Mouse (Mus musculus) neural tube, embryonic 15.5 days (tissue): ENCODE data around the gene Liph. TPM values are rescaled to one million over a fixed set of nuclear protein-coding genes. Genes with fewer than 3 reads are reported as not detected.

Experiments used
- ATAC-seq: fragments of 200-750 bp; cut with Nextera tagmentation; 2 replicates; pipeline ENCODE4 v1.8.0; 2017; ENCODE audit warnings: mild to moderate bottlenecking, moderate TSS enrichment, moderate library complexity; ENCODE audit not compliant: low FRiP score
- H3K27ac ChIP-seq: fragments of 300-500 bp; sonication (generic); replicated peaks from 2 replicates; pipeline ENCODE4 v1.5.1; 2015; ENCODE audit warnings: mild to moderate bottlenecking, inconsistent platforms
- H3K27me3 ChIP-seq: fragments of 300-500 bp; sonication (generic); replicated peaks from 2 replicates; pipeline ENCODE4 v1.6.1; 2015; ENCODE audit warnings: inconsistent platforms
- H3K36me3 ChIP-seq: fragments of 300-500 bp; sonication (generic); 2 replicates; pipeline ENCODE4 v1.6.1; 2015; ENCODE audit warnings: inconsistent platforms
- H3K4me1 ChIP-seq: fragments of 300-500 bp; sonication (generic); 2 replicates; pipeline ENCODE4 v1.6.1; 2015; ENCODE audit warnings: inconsistent platforms
- H3K4me2 ChIP-seq: fragments of 300-500 bp; sonication (generic); 2 replicates; pipeline ENCODE4 v1.6.1; 2015; ENCODE audit warnings: inconsistent platforms, mild to moderate bottlenecking, moderate library complexity
- H3K4me3 ChIP-seq: fragments of 300-500 bp; sonication (generic); replicated peaks from 2 replicates; pipeline ENCODE4 v1.5.1; 2015; ENCODE audit warnings: mild to moderate bottlenecking, inconsistent platforms
- H3K9ac ChIP-seq: fragments of 300-500 bp; sonication (generic); replicated peaks from 2 replicates; pipeline ENCODE4 v1.6.1; 2015; ENCODE audit warnings: mild to moderate bottlenecking, inconsistent platforms
- H3K9me3 ChIP-seq: fragments of 300-500 bp; sonication (generic); replicated peaks from 2 replicates; pipeline ENCODE4 v1.6.1; 2016; ENCODE audit warnings: inconsistent platforms
- WGBS: fragments of 180-500 bp; shearing (Covaris S2); methylation state at CpG from one replicate; pipeline ENCODE4 v1.1.7; 2015; ENCODE audit warnings: mixed read lengths; 5-methylcytosine and 5-hydroxymethylcytosine counted together
- polyA plus RNA-seq: library from polyadenylated mRNA; unstranded; fragments of >200 nt; fragmentation: Nextera tagmentation; extraction: Ambion mirVana; gene quantifications from 2 replicates; pipeline ENCODE4 v1.2.1, GENCODE M21; 2015

The Liph gene
- polyA plus RNA-seq, 1 experiment from 2014 or later = 0.49 TPM

- Histone ChIP-seq H3K9ac (no peak overlapping the region), H3K4me2 (no peak overlapping the region), H3K9me3 (no peaks in the 10 kb centered on the region), H3K4me3 (no peak overlapping the region), H3K36me3 (peaks cover 40% of the 10 kb centered on the region), H3K4me1 (no peaks in the 10 kb centered on the region), H3K27ac (no peak overlapping the region), H3K27me3 (no peaks in the 10 kb centered on the region)
- 84% methylated on average over 10 of the region's 10 CpGs for WGBS
- no peak for ATAC-seq
These were observed 90.8 kb downstream of the Liph start for GRCm38 (mm10) chr16:21904636-21905035.

Other genes with a start within 250 kb of the Liph start
- 1.7 and 3.0 TPM in 2 replicates for gene Ehhadh, start 207.9 kb downstream of the Liph start, polyA plus RNA-seq
- 4.8 and 5.7 TPM in 2 replicates for gene Map3k13, start 201.3 kb downstream of the Liph start, polyA plus RNA-seq
- gene Tmem41a, start 48.1 kb downstream of the Liph start, polyA plus RNA-seq = 48.7 and 50.1 TPM in 2 replicates
- gene Senp2, start 13.8 kb upstream of the Liph start, polyA plus RNA-seq = 44.8 and 48.3 TPM in 2 replicates
- gene Igf2bp2, start 167.6 kb upstream of the Liph start, polyA plus RNA-seq = 15.5 and 30.4 TPM in 2 replicates